Mouse (Mus musculus): ENCODE results near the gene Tbp. TPM values are rescaled to one million over a fixed set of nuclear protein-coding genes. Genes with fewer than 3 reads are reported as not detected.
"Not testable (repeated sequence)": the region's sequence is repeated elsewhere in the genome, so short reads cannot be mapped to it uniquely, and the experiment has no call there.

The Tbp gene
- total RNA-seq, 2 experiments from 2014 or later = 10.2 to 11.2 TPM

DNA sequence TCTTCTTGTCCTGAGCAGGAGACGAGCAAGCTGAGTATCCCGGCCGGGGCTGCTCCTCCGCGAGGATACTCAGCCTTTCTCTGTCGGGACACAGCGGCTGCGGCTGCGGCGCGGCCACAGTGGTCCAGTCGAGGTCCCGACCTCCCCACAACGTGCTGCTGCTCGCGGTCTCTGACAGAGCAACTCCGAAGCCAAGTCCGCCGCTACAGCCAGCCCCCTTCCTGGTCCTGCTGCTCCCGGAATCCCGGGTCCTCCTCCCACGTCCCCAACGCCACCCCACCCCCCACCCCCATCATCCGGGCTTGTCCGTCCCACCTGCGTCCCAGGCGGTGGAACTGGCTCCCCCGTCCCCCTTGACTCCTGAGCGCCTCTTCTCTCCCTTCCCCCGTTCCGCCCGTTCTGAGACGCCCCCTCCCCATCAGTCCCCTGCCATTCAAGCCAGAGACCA lies 36.8 kb downstream of the Tbp start:
- DNase-seq = peak in 1 of 2 experiments; percentile 26

DNA sequence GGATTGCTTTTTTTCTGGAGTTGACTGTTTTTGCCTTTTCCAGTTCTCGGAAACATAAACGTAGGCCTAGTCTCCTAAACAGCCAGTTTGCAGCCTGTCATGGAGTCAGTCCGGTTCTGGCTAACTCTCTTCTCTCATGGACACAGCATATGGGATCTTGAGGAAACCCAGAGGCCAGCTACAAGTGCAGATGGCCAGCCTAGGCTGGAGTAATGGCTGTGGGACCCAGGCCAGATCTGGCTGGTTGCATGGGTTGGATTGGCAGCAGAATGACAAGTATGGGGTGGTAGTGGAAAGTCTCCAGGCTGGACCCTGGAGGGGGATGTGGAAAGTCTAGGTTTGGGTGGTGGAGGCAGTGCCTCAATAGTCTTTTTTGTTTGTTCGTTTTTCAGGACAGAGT lies 40.6 kb downstream of the Tbp start:
- no peak for DNase-seq

DNA sequence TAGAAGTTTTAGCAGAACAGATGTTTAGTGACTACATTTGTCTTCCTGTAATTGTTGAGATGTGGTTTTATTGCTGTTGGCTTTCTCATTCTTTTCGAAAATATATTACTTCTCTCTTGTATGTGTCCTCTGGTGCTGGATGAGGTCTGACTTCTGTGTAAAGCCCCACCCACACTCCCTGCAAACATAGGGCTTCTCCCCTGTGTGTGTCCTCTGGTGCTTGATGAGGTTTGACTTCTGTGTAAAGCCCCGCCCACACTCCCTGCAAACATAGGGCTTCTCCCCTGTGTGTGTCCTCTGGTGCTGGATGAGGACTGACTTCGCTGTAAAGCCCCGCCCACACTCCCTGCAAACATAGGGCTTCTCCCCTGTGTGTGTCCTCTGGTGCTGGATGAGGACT lies 44.2 kb downstream of the Tbp start:
- not testable (repeated sequence) for DNase-seq

DNA sequence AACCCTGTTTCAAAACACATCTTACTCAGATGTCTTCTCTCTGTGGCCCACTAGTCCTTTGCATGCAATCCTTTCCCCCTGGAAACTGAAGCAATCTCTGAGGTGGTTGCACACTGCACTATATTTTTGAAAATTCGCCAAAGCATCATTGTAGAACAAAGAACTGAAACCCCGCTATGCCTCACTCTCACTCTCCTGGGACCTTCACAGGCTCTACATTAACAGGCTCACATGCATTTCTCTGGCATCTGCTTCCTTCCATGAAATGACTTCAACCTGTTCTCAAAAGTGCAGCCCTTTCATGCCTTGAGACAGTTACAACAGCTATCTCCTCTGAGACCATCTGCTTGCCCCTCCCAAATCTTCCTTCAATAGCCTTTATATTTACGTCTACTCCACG lies 46.8 kb downstream of the Tbp start:
- DNase-seq = no peak

DNA sequence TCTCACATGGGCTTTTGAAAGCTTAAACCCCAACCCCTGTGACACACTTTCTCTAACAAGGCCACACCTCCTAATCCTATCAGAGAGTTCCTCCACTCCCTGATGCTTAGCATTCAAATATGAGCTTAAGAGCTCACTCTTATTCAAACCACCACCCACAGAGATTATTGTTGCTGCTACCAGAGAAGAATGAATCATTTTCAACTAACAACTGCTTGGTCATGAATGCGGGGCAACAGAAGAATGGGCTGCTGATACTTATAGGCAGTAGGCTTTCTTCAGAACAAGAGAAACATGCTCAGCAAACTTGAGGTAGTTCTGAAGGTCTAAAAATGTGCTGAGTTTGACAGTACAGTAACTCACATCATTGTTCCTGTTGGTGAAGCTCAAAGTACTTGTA lies 50.0 kb downstream of the Tbp start:
- DNase-seq = no peak

DNA sequence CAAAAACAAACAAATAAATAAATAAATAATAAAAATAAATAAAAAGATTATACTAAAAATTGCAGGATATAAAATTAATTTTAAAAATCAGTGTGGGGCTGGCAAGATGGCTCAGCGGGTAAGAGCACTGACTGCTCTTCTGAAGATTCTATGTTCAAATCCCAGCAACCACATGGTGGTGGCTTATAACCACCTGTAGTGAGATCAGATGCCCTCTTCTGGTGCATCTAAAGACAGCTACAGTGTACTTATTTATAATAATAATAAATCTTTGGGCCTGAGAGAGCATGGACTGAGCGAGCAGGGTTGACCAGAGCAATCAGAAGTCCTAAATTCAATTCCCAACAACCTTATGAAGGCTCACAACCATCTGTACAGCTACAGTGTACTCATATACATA lies 60.3 kb downstream of the Tbp start:
- DNase-seq = no peak

DNA sequence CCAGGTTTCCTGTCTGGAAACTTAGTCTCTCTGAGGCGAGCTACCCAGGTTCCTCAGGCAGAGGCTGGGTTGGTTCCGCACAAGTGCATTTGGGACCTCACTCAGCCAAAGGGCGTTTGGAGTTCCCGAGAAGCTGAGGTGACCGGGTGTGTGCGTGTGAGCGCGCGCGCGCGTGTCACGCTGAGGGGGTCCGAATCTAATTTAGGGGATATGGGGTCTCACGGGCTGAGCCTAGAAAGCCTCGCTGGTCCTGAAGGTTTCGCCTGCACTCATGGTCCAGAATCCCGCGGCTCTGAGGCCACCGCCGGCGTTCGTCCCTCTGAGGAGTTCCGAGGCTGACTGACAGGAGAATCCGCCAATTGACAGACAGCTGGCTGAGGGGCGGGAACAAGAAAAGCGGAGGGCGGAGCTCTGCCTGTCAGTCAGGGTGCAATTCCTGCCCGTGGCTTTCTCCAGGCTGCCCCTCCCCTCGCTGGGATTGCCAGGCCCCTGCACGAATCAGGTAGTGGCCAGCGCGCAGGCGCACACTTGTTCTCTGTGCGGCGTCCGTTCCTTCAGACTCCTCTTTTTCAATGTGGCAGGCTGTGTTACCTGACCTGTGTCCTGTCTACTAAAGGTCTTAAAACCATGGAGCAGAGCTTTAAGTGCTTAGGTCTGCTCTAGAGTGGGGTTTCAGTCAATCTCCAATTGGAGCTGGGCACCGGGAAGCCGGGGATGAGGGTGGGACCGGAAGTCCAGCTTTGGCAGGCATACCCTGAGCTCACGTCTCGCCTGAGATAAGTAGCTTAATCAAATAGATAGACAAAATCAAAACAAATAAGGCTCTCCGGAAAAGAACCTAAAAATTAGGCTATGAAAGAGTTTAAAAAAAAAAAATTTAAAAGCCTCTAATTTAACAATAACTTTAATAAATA lies 64.6 kb downstream of the Tbp start, which contains the start of gene Prdm9:
Gene Prdm9 (minus strand): TSS at position 341 of the 914 bp plus-strand sequence.
- DNase-seq = peak; percentile 100

DNA sequence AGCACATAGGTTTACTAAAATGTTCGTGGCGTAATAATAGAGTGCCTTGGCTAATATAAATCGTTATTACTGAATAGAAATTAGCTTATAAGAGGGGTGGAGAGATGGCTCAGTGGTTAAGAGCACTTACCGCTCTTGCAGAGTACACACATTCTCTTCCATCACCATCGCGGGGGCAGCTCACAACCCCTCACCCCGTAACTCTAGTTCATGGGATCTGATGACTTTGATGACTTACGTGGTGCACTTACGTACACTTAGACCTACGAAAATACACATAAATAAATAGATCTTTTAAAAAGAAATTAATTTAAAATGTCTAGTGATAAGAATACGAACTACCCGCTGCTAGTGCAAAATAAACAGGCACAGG lies 65.2 kb downstream of the Tbp start:
- DNase-seq = peak in 1 of 2 experiments; percentile 27

DNA sequence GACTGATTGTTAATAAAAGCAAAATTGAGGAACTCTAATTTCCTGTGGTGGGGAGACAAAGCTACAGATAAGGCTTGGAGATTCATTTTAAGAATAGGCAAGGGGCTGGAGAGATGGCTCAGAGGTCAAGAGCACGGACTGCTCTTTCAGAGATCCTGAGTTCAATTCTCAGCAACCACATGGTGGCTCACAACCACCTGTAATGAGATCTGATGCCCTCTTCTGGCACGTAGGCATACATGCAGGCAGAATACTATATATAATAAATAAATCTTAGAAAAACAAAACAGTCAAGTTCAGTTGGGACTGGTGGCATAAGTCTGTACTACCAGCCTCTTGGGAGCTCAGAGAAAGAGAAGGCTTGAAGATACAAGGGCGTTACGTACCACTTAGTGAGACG lies 67.2 kb downstream of the Tbp start:
- no peak for DNase-seq

DNA sequence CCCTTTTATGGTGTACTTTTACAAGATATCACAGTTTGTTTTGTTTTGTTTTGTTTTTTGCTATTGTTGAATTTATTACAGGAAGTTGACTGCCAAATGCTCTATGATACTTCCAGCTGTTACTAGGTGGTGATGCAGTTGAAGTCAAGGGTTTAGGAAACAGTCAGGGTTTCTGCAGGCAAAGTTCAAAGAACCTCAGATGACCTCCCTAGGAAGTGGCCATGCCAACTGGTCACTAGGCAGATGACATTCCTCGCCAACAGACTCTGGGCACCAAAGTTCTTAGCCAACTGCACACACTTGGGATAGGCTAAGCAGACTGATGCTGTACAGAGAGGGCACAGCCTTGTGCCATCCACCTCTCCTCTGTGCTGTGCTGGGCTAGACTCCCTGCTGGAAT lies 75.4 kb downstream of the Tbp start:
- DNase-seq = no peak

DNA sequence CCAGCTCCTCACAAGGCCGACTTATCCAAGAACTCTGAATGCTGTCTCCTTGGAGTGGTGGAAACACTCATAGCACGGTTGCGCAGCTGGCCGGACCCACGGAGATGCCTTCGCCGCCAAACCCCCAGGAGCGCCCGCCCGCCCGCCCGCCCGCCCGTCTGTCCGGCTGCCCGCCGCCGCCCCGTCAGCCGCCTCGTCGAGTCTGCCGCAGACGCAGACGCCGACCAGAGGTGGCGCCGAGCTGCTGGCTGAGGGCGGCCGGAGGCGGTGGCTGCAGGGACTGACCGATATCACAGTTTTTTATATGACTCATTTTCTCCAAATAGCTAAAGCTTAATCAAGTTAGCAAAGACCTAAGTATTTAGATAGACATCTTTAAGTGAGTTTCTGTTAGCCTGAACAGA lies 77.6 kb downstream of the Tbp start:
- DNase-seq = peak; percentile 36 to 54

Other genes starting within 250 kb of the Tbp start
- gene Dll1, start 123.0 kb upstream of the Tbp start, total RNA-seq (2021) = 1 to 10 TPM; 4.6 to 5.6 TPM
- gene Fam120b, start 103.7 kb upstream of the Tbp start, total RNA-seq (2021) = 10 to 100 TPM; 11.9 to 12.8 TPM
- 100 to 1,000 TPM; 128 to 135 TPM for gene Psmb1, start 137 bp upstream of the Tbp start, total RNA-seq (2021)
- 10 to 100 TPM; 16.6 to 20.5 TPM for gene Pdcd2, start 27.4 kb downstream of the Tbp start, total RNA-seq (2021)
- 1 to 10 TPM; 1.6 to 1.9 TPM for gene Prdm9, start 64.5 kb downstream of the Tbp start, total RNA-seq (2021)
- gene Chd1, start 205.1 kb downstream of the Tbp start, total RNA-seq (2021) = 10 to 100 TPM; 19.5 to 20.0 TPM

Data from heart, adult 18-20 months (tissue).